Mouse (Mus musculus): ENCODE data around the gene Camk1.
A peak's percentile ranks its signal among the peaks of the same experiment; 100 is the strongest.
"Not testable (repeated sequence)": the region's sequence is repeated elsewhere in the genome, so short reads cannot be mapped to it uniquely, and the experiment has no call there.

The Camk1 gene

GRCm38 (mm10) chr6:113361476-113361875 lies 17.7 kb upstream of the Camk1 start:
- no peak for DNase-seq (ENCODE audit: low spot score)

GRCm38 (mm10) chr6:113353696-113354095 lies 9.9 kb upstream of the Camk1 start:
- DNase-seq (ENCODE audit: low spot score) = no peak

GRCm38 (mm10) chr6:113352820-113353219 lies 9.0 kb upstream of the Camk1 start:
- no peak for DNase-seq (ENCODE audit: low spot score)

GRCm38 (mm10) chr6:113351653-113352052 lies 7.9 kb upstream of the Camk1 start:
- no peak for DNase-seq (ENCODE audit: low spot score)

- no peak for DNase-seq (ENCODE audit: low spot score)
These were observed 7.4 kb upstream of the Camk1 start for GRCm38 (mm10) chr6:113351161-113351560.

GRCm38 (mm10) chr6:113350538-113350937 lies 6.8 kb upstream of the Camk1 start:
- DNase-seq (ENCODE audit: low spot score) = no peak

- no peak for DNase-seq (ENCODE audit: low spot score)
These were observed 3.1 kb upstream of the Camk1 start for GRCm38 (mm10) chr6:113346897-113347296.

GRCm38 (mm10) chr6:113344321-113344720 lies 537 bp upstream of the Camk1 start:
- DNase-seq (ENCODE audit: low spot score) = peak; percentile 71

- no peak for DNase-seq (ENCODE audit: low spot score)
These were observed 1.5 kb downstream of the Camk1 start for GRCm38 (mm10) chr6:113342297-113342696.

- DNase-seq (ENCODE audit: low spot score) = no peak
These were observed 2.2 kb downstream of the Camk1 start for GRCm38 (mm10) chr6:113341574-113341973.

GRCm38 (mm10) chr6:113336852-113337620 lies 6.7 kb downstream of the Camk1 start:
- no peak for DNase-seq (ENCODE audit: low spot score)

GRCm38 (mm10) chr6:113334216-113334615 lies 9.6 kb downstream of the Camk1 start:
- DNase-seq (ENCODE audit: low spot score) = no peak

GRCm38 (mm10) chr6:113333137-113333950 lies 10.4 kb downstream of the Camk1 start:
- peak; percentile 47 for DNase-seq (ENCODE audit: low spot score)

GRCm38 (mm10) chr6:113332734-113333133 lies 11.1 kb downstream of the Camk1 start:
- DNase-seq (ENCODE audit: low spot score) = not testable (repeated sequence)

- DNase-seq (ENCODE audit: low spot score) = no peak
These were observed 12.1 kb downstream of the Camk1 start for GRCm38 (mm10) chr6:113331721-113332120.

- no peak for DNase-seq (ENCODE audit: low spot score)
These were observed 13.2 kb downstream of the Camk1 start for GRCm38 (mm10) chr6:113330547-113330946.

GRCm38 (mm10) chr6:113329396-113329795 lies 14.4 kb downstream of the Camk1 start:
- no peak for DNase-seq (ENCODE audit: low spot score)

GRCm38 (mm10) chr6:113326533-113327315 lies 17.1 kb downstream of the Camk1 start, which contains the start of gene Ogg1:
Gene Ogg1 (plus strand): TSS chr6:113326972.
- peak; percentile 95 for DNase-seq (ENCODE audit: low spot score)

GRCm38 (mm10) chr6:113315972-113316371 lies 27.8 kb downstream of the Camk1 start:
- no peak for DNase-seq (ENCODE audit: low spot score)

GRCm38 (mm10) chr6:113308141-113308540 lies 35.6 kb downstream of the Camk1 start:
- DNase-seq (ENCODE audit: low spot score) = no peak

- DNase-seq (ENCODE audit: low spot score) = peak; percentile 45
These were observed 36.2 kb downstream of the Camk1 start for GRCm38 (mm10) chr6:113307481-113308121.

GRCm38 (mm10) chr6:113306986-113307349 lies 36.8 kb downstream of the Camk1 start, which contains the start of gene Brpf1:
Gene Brpf1 (plus strand): TSS chr6:113307137.
- DNase-seq (ENCODE audit: low spot score) = no peak

All from ovary, postnatal 36 days (tissue).